In genomic region chr5:93045371-93045714, GRCm38 (mm10) we compare ENCODE assay signal across 9 mouse cellular contexts. TPM values are rescaled to one million over a fixed set of nuclear protein-coding genes. Genes with fewer than 3 reads are reported as not detected.
DNase-seq lines count a peak whose midpoint lies in the region; ATAC-seq and TF ChIP-seq lines count a peak whose summit lies in the region.
"Had no signal": no experiment of that assay in that cellular context is flagged by ENCODE, and none has a peak within 500 bp of the region (broad histone marks: within the 10 kb centered on the region; RNA-seq: fewer than 3 reads in every experiment).

No protein-coding gene starts in this region.

- no peaks in the 10 kb centered on the region for H3K36me3 ChIP-seq in heart, postnatal 0 days (replicated peaks; ENCODE audit: control insufficient read depth, insufficient read depth, low read length)
- no peaks in the 10 kb centered on the region for H3K36me3 ChIP-seq in hindbrain, embryonic 14.5 days (replicated peaks; ENCODE audit: control insufficient read depth, insufficient read depth)
- H3K36me3 ChIP-seq in midbrain, embryonic 13.5 days = no peaks in the 10 kb centered on the region

- H3K4me1 ChIP-seq in heart, postnatal 0 days (ENCODE audit: control insufficient read depth, insufficient read depth) = peaks cover 16% of the 10 kb centered on the region
- 0 out of 2 replicates have a peak, but pooled peaks cover 1% of the 10 kb centered on the region for H3K4me1 ChIP-seq in cortical plate, adult 2 months (ENCODE audit: control insufficient read depth, insufficient read depth, low read length)
- peaks cover 17% of the 10 kb centered on the region for H3K4me1 ChIP-seq in hindbrain, embryonic 14.5 days (replicated peaks; ENCODE audit: control insufficient read depth, insufficient read depth, low read length)
- H3K4me1 ChIP-seq in midbrain, embryonic 13.5 days (replicated peaks) = peaks cover 23% of the 10 kb centered on the region

- ATAC-seq in heart, postnatal 0 days (ENCODE audit: insufficient read depth, low read depth) = no peak
- ATAC-seq in hindbrain, embryonic 14.5 days (ENCODE audit: low FRiP score) = peak; percentile 50; the same call in 1 of the 2 replicates
- no peak for ATAC-seq in midbrain, embryonic 13.5 days

- TF ChIP-seq CTCF in heart, postnatal 0 days (IDR thresholded peaks at IDR 0.05; ENCODE audit: low read depth) = no peak
- no peak for TF ChIP-seq CTCF in cortical plate, adult 2 months (IDR thresholded peaks at IDR 0.05; ENCODE audit: extremely low read depth, insufficient read depth, low read length)

- H3K9ac ChIP-seq in heart, postnatal 0 days (replicated peaks; ENCODE audit: low read depth, low read length) = no peak overlapping the region; the same call in 1 of the 2 replicates
- peak overlapping the region; percentile 46 for H3K9ac ChIP-seq in hindbrain, embryonic 14.5 days
- H3K9ac ChIP-seq in midbrain, embryonic 13.5 days (replicated peaks) = peak overlapping the region; percentile 60

- H3K27ac ChIP-seq in heart, postnatal 0 days (ENCODE audit: low read depth) = no peak overlapping the region
- H3K27ac ChIP-seq in cortical plate, adult 2 months (ENCODE audit: insufficient read depth, low read length) = peak overlapping the region; percentile 78
- no peak overlapping the region for H3K27ac ChIP-seq in hindbrain, embryonic 14.5 days
- H3K27ac ChIP-seq in midbrain, embryonic 13.5 days = no peak overlapping the region

- peaks cover 65% of the 10 kb centered on the region for H3K27me3 ChIP-seq in heart, postnatal 0 days (ENCODE audit: control insufficient read depth, insufficient read depth, low read length)
- H3K27me3 ChIP-seq in hindbrain, embryonic 14.5 days (ENCODE audit: control insufficient read depth, insufficient read depth, low read length) = peaks cover 79% of the 10 kb centered on the region
- H3K27me3 ChIP-seq in midbrain, embryonic 13.5 days = peaks cover 82% of the 10 kb centered on the region

- 4% methylated on average over 18 of the region's 19 CpGs for WGBS in heart, postnatal 0 days
- WGBS in hindbrain, embryonic 14.5 days = 2% methylated on average over 19 of the region's 19 CpGs
- 1% methylated on average over 19 of the region's 19 CpGs for WGBS in midbrain, embryonic 13.5 days

- TF ChIP-seq POLR2A in cortical plate, adult 2 months (IDR thresholded peaks at IDR 0.05; ENCODE audit: extremely low read depth, insufficient read depth, low read length) = no peak

- DNase-seq in heart, postnatal 0 days (ENCODE audit: low spot score) = no peak
- DNase-seq in heart, adult 8-10 months (ENCODE audit: low spot score) = no peak
- no peak for DNase-seq in hindbrain, embryonic 14.5 days (ENCODE audit: low spot score)
- DNase-seq in adipocyte (ENCODE audit: low spot score) = no peak
- no peak for DNase-seq in spleen, adult 12 weeks (ENCODE audit: low spot score)
- no peak for DNase-seq in adrenal gland, adult 2 months

- H3K9me3 ChIP-seq in heart, postnatal 0 days (replicated peaks; ENCODE audit: control insufficient read depth, low read length) = no peaks in the 10 kb centered on the region
- no peaks in the 10 kb centered on the region for H3K9me3 ChIP-seq in hindbrain, embryonic 14.5 days (ENCODE audit: control insufficient read depth, low read length)
- H3K9me3 ChIP-seq in midbrain, embryonic 13.5 days = no peaks in the 10 kb centered on the region

- TF ChIP-seq EP300 in heart, postnatal 0 days (IDR thresholded peaks at IDR 0.05; ENCODE audit: low read depth) = no peak

- peak overlapping the region; percentile 92 for H3K4me2 ChIP-seq in heart, postnatal 0 days (ENCODE audit: low read depth, low read length)
- peak overlapping the region; percentile 89 for H3K4me2 ChIP-seq in hindbrain, embryonic 14.5 days (replicated peaks)
- H3K4me2 ChIP-seq in midbrain, embryonic 13.5 days (replicated peaks) = peak overlapping the region; percentile 93

- H3K4me3 ChIP-seq in heart, postnatal 0 days (ENCODE audit: low read depth, low read length) = peak overlapping the region; percentile 57
- peak overlapping the region; percentile 87 for H3K4me3 ChIP-seq in cortical plate, adult 2 months (ENCODE audit: insufficient read depth, low read length)
- H3K4me3 ChIP-seq in hindbrain, embryonic 14.5 days (replicated peaks; ENCODE audit: low read length) = peak overlapping the region; percentile 43
- H3K4me3 ChIP-seq in midbrain, embryonic 13.5 days (replicated peaks) = peak overlapping the region; percentile 50

RNA-seq across cellular contexts. Expression of gene Sowahb, which starts 0.5 kb away (rescaled TPM):
- total RNA-seq in heart, postnatal 0 days (2014; rRNA removed; ENCODE audit: low replicate concordance) = not detected in 2 replicates
- not detected in 2 replicates for polyA plus RNA-seq in heart, postnatal 0 days (2015; fragmentation: Nextera tagmentation; extraction: Ambion mirVana)
- total RNA-seq in heart, adult 8-10 months (2022) = under 1 TPM; 0.05 to 0.22 (median 0.12) TPM
- 10.5 and 11.8 TPM in 2 replicates for polyA plus RNA-seq in cortical plate, adult 2 months (2012; rRNA removed)
- not detected in 2 replicates for polyA plus RNA-seq in hindbrain, embryonic 14.5 days (2014; fragmentation: Nextera tagmentation; extraction: Ambion mirVana)
- 0.06 TPM in 1 of 2 replicates, not detected in the other for polyA plus RNA-seq in midbrain, embryonic 13.5 days (2015; fragmentation: Nextera tagmentation; extraction: Ambion mirVana)
- under 1 TPM in 1 of 2 experiments, not detected in 1; 0.07 TPM for total RNA-seq in adrenal gland, adult 2 months (2021)
- polyA plus RNA-seq in adrenal gland, adult 2 months (2012; rRNA removed) = not detected in 2 replicates
- total RNA-seq: MEL had no signal

RNA-seq across cellular contexts. Expression of gene Sept11, which starts 47.9 kb away (rescaled TPM):
- 38.2 and 52.2 TPM in 2 replicates for total RNA-seq in heart, postnatal 0 days (2014; rRNA removed; ENCODE audit: low replicate concordance)
- 47.6 and 49.5 TPM in 2 replicates for polyA plus RNA-seq in heart, postnatal 0 days (2015; fragmentation: Nextera tagmentation; extraction: Ambion mirVana)
- total RNA-seq in heart, adult 8-10 months (2022) = 10 to 100 TPM; 23.6 to 29.9 (median 25.5) TPM
- polyA plus RNA-seq in cortical plate, adult 2 months (2012; rRNA removed) = 137 and 146 TPM in 2 replicates
- polyA plus RNA-seq in hindbrain, embryonic 14.5 days (2014; fragmentation: Nextera tagmentation; extraction: Ambion mirVana) = 155 and 163 TPM in 2 replicates
- 172 and 173 TPM in 2 replicates for polyA plus RNA-seq in midbrain, embryonic 13.5 days (2015; fragmentation: Nextera tagmentation; extraction: Ambion mirVana)
- 10 to 100 TPM; 41.3 to 51.4 TPM for total RNA-seq in adrenal gland, adult 2 months (2021)
- 8.4 and 9.4 TPM in 2 replicates for polyA plus RNA-seq in adrenal gland, adult 2 months (2012; rRNA removed)

Comparison
In these comparisons a context has a peak if more than half of its experiments do, and no peak if none do; other contexts are left out.
1. RNA of gene Sowahb, which starts 0.5 kb away (polyA plus RNA-seq): 10.5 to 11.8 TPM in cortical plate, adult 2 months; not detected in heart, postnatal 0 days, not detected in hindbrain, embryonic 14.5 days, 0.06 TPM in midbrain, embryonic 13.5 days and not detected in adrenal gland, adult 2 months; every median in the first group is over 10 times any median in the second.
2. Peak in every context shown above with its lines, with median percentiles within 50 percentile points of each other: H3K4me2 ChIP-seq and H3K4me3 ChIP-seq.